Mouse (Mus musculus) gastrocnemius, postnatal 10 days (tissue): Measurements from ENCODE around the gene Ntn3. TPM values are rescaled to one million over a fixed set of nuclear protein-coding genes. Genes with fewer than 3 reads are reported as not detected.

Source experiments
- DNase-seq: peaks from one replicate; pipeline ENCODE4 v3.0.0; 2021; ENCODE audit warnings: mixed read lengths
- total RNA-seq, 2 experiments: library from RNA; stranded (reverse); gene quantifications; 2 replicates each; pipeline ENCODE4 v1.2.3; 2021

The Ntn3 gene
- total RNA-seq, 2 experiments from 2014 or later, result 1.6 to 2.5 TPM

DNA sequence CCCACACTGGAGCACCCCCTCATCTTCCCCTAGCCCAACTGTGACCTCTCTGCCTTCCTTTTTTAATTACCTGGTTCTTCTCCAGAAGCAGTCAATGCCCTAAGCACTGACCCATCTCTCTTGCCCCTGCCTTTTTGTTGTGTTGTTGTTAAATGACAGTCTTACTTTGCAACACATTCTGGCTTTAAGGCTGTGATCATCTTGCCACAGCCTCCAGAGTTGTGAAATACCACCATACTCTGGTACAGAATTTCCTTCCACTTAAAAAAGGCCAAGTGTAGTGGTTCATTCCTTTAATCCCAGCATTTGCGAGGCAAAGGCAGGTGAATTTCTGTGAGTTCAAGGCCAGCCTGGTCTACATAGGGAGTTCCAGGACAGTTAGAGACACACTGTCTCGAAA lies 18.4 kb downstream of the Ntn3 start:
- DNase-seq, result no peak

GRCm38 (mm10) chr17:24174259-24174658 lies 35.1 kb downstream of the Ntn3 start:
- no peak for DNase-seq

- peak; percentile 66 for DNase-seq
Observed at GRCm38 (mm10) chr17:24173423-24173822, 35.9 kb downstream of the Ntn3 start.

DNA sequence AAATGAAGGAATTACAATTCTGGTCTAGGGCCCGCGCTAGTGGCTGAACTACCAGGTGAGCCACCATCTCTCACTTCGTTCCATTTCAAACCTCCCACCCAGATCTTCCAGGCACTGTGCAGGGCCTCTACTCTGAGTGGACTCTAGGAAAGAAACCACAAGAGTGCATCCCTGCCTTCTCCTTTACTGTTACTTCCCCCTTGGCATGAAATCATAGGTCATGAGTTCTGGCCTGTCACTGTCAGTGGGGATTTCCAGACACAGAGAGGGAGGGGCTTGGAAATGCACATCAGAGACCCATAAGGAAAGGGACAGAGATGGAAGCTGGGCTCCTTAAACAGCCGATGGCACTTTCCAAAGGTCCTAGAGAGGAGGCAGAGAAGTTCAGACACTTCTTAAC lies 37.6 kb downstream of the Ntn3 start:
- DNase-seq, result no peak

DNA sequence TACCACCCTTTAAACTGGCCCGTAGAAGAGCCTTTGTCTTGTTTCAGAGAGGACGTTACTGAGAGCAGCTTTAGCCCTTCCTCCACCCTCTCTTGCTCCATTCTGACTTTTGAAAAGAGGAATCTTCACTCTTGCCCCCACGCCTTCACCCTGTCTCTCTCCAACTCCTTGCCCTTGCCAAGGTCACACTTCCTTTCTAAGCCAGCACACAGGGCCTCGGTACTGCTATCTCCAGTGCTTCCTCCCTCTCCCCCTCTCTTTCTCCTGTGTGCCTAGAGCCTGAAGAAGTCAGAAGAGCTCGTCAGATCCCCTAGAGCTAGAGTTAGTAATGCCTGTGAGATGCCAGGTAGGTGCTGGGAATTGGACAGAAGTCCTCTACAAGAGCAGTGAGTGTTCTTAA lies 38.6 kb downstream of the Ntn3 start:
- DNase-seq, result no peak

DNA sequence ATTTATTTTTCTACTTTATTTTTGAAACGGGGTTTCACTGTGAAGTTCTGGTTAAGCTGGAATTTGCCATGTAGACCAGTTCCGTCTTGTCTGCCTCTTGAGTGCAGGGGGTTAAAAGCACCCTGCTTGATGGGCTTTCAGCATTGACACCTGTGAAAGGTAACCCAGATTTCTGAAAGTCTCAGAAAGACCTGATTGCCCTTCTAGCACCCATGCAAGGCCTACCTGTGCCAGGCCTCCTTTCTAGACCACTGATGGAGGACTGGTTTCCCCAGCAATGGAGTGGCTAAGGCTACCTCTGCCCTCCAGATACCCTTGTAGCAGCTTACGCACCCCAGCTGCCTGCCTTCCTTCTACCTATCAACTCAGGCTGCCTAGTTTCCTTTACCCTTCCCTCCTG lies 39.2 kb downstream of the Ntn3 start:
- no peak for DNase-seq

DNA sequence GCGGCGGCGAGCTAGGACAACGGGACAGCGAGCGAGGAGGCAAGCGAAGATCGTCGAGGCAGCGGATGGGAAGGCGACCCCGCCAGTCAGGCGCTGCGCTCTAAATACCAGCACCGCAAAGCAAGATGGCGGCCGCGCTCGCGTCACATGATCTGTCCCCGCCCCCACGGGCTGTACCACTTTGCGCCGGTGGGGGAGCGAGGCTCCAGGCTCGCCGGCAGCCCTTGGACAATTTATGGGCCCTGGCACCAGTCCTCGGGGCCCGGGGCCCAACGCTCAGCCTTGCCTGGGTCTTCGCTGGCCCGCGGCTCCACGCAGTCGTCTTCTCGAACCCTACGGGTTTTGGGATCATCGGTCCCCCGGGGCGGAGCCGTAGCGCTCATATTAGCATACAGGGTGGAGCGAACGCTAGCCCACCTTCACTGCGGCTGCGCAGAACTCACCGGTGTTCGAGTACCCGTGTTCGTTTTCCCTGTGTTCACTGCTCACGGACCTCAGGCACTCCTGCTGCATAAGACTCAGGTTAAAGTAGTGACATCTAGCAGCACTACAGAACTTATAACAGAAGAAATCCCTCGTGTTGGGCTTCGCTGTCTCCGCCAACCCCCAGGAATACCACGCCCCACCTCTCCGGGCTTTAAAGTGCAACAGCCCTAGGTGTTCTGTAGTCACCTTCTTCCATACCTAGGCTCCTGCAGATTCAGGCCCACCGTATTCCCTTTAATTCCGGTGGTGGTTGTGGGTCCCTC lies 39.8 kb downstream of the Ntn3 start, which contains the start of gene Atp6v0c:
Atp6v0c (minus strand) TSS at position 386 of the 749 bp plus-strand sequence.
- peak; percentile 95 for DNase-seq

- peak; percentile 60 for DNase-seq
Observed at GRCm38 (mm10) chr17:24168590-24169277, 40.6 kb downstream of the Ntn3 start.

DNA sequence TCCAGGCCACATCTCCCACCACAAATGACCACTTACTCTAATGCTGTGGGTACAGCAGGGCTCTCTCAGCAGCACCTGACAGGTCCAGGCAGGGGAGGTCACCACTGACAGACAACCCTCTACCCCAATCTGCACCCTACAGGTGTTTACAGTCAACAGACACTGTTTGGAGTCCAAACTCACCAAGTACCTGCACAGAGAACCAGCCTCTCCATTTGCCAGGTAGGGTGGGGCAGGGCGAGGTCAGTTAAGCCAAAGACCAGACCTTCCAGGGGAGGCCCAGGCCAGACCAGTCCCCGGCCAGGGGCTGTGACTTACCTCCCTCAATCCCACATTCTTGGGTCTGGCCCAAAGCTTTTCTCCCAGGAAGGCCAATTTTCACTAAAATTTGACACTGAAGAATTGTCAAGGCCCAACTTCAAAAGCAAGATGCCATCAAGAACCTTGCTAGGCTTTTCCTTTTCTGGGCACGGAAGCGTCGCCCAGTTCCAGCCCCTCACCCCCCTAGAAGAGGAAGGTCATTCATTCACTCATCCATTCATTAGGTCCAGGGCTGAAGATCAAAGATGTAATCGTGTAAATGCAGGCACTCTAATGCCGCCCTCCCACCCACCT lies 41.3 kb downstream of the Ntn3 start:
- DNase-seq, result no peak

GRCm38 (mm10) chr17:24167120-24167519 lies 42.2 kb downstream of the Ntn3 start:
- no peak for DNase-seq

DNA sequence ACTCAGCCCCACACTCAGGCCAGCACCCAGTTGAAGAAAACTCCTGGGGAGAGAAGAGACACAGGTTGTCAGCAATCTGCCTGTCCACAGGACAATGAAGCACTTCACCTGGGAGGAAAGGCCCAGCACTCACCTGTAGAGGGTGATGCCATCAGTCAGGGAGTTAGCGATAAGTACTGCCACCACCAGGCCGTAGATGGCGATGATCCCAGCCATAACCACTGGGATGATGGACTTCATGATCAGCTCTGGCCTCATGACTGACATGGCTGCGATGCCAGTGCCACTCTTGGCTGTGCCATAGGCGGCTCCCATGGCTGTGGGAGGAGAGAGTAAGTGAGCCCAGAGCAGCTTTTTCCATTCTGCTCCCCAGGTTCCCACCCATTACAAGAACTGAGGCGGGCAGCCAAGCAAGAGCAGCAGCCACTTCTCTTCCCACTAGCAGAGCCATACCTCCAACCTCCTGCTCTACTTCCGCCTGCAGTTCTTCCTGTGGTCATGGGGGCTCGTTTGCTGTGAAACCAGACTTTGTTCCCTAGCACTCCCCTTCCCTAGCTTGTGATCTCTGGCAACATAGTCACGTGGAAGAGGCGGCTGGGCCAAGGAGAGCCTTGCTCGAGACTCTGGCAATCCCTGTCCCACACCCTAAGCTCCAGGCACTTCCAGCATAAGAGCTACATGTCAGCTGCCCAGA lies 44.6 kb downstream of the Ntn3 start:
- no peak for DNase-seq

- DNase-seq, result peak; percentile 99
Observed at GRCm38 (mm10) chr17:24163176-24163962, 46.0 kb downstream of the Ntn3 start, which contains the start of gene Amdhd2. Gene Amdhd2, minus strand, starts transcription at chr17:24163766.

DNA sequence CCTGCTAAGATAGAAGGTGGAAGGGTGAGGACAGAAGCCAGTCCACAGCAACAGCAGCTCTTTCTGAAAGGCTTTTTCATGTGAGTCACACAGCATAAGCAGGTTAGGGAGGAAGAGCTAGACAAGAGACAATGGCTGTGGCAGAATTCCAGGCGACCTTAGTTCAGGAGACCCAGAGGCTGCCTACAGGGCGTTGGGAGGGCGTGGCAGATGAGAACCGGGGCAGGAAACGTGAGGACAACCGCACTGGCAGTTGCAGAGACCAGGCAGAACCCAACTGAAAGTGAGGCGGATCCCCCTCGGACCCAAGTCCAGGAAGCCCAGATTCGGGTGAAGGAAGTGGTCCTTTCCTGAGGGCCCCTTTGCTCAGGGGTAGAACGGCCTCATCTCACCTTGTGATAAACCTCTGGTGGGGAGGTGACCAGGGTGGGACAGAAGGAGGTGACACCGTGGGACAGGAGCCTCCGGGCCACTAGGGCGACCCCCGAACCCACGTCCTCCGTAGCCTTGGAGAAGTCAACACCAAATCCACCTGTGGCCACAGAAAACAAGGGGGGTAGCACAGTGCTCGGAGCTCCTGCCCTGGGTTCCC lies 46.7 kb downstream of the Ntn3 start:
- no peak for DNase-seq

GRCm38 (mm10) chr17:24161466-24161865 lies 47.9 kb downstream of the Ntn3 start:
- no peak for DNase-seq

DNA sequence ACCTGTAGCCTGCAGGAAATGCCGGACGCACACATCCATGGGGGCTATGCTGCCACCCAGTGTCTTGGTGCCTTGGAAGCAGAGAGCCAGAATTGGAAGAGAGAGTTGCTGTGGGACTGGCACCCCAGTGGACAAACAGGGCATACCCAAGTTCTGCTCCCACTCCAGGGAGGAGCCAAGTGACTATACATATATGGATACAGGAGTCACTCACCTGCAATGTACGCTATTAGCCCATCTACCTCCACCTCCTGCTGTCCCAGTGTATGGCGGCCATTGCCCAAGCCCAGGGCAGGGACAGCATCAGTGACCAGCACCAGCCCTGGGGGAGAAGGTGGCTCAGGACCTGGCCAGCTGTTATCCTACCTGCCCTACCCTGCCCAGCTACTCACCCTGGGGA lies 51.8 kb downstream of the Ntn3 start:
- no peak for DNase-seq

- DNase-seq, result no peak
Observed at GRCm38 (mm10) chr17:24157121-24157520, 52.2 kb downstream of the Ntn3 start.

DNA sequence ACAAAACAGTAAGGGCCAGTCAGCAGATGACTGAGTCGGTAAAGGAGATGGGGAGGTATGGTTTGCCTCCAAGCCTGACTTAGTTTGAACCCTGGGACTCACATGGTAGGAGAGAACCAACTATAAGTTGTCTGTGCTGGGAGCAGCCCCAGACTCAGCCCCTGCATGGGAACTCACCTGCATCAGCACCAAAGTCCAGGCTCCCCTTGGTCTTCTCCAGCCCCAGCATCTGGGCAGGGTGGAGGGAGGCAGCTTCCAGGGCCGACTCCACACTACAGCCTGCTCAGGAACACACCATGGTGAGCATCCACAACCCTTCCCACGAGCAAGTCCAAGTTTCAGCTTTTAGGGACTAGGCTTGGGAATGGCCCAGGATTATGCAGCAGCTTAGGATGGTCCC lies 52.9 kb downstream of the Ntn3 start:
- DNase-seq, result no peak

GRCm38 (mm10) chr17:24155742-24156141 lies 53.6 kb downstream of the Ntn3 start:
- no peak for DNase-seq

DNA sequence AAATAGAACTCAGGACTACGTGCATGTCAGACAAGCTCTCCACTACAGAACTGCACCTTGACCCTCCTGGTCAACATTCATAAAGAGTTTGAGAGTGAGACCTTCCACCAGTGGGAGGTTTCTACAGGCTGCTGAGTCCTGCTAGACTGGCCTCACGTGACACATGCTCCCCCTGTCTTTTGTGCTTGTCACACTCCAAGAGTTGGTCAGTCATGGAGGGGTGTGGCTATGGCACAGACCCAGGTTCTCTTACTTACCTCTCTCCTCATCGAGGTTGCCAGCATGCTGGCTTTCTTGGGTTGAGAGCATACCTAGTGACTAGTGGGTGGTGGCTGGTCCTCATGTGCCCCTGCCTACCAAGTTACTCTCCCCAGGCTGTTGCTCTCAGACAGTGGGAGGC lies 54.9 kb downstream of the Ntn3 start:
- no peak for DNase-seq
